Mouse (Mus musculus): ENCODE data around the gene Rps6ka2. TPM values are rescaled to one million over a fixed set of nuclear protein-coding genes. Genes with fewer than 3 reads are reported as not detected.
"Not testable (repeated sequence)": the region's sequence is repeated elsewhere in the genome, so short reads cannot be mapped to it uniquely, and the experiment has no call there.

Rps6ka2 gene
- polyA plus RNA-seq (2015; fragmentation: Nextera tagmentation; extraction: Ambion mirVana) = 21.9 and 22.5 TPM in 2 replicates

DNA sequence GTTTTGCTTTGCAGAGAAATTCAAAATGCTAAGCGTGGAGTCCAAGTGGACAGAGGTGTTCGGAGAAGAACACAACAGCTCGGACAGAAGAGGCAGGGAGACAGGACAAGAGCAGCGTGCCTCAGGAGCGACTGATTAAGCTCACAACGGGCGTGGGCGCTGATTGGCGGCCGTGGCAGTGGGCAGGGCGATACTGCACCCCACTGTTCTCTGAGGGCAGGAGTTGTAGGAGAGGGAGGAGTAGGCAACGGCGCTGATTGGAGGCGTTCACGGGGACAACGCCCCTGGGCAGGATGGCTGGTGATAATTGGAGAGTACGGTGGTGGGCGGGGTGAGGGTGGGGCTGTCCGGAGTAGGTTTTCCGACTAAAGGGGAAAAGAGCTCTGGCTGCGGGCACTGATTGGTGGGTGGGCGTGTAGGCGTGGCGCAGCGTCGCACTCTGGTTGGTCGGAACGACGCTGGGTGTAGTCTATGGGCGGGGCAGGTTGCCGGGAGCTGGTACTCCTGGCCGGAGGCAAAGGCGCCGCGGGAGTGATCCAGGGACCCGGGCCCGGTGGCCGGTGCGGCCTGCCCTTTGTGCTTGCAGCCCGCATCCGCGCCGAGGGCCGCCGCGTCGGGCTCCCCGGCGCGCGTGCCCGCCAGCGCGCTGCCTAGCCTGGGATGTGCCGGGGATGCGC is at the start of gene Rps6ka2:
Gene Rps6ka2, plus strand, starts transcription at position 489 of the 677 bp plus-strand sequence.
- WGBS = under 1% methylated on average over 39 of the region's 56 CpGs
- Histone ChIP-seq H3K4me2 (peak within 1 kb of the TSS; percentile 74), H3K9ac (peak within 1 kb of the TSS; percentile 67), H3K27ac (replicated peaks) (peak within 1 kb of the TSS; percentile 88), H3K4me1 (replicated peaks) (peaks cover 25% of the 10 kb centered on the region), H3K36me3 (no peaks in the 10 kb centered on the region), H3K4me3 (peak within 1 kb of the TSS; percentile 71), H3K9me3 (no peaks in the 10 kb centered on the region), H3K27me3 (no peaks in the 10 kb centered on the region)
- peak; percentile 99 for ATAC-seq (ENCODE audit: low FRiP score, low read depth)

DNA sequence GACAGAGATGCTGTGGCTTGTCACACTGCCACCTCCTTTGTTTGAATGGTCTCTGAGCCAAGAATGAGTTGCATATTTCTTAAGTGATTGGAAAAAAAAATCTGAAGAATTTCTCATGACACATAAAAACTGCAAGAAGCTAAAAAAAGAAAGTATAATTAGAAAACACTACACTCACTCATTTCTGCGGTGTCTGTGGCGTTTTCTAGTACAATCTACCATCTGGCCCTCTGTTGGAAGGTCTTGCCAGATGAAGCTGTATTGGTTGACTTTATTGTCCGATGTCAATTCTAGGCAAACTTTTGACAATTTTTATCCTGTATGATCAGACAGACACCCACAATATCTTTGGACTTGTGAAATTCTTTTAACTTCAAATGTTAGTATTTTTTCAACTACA is 49.1 kb upstream of the Rps6ka2 start:
- H3K36me3 ChIP-seq; ATAC-seq (ENCODE audit: low FRiP score, low read depth); H3K27ac ChIP-seq (replicated peaks); H3K4me2 ChIP-seq; H3K4me1 ChIP-seq (replicated peaks); H3K9me3 ChIP-seq; H3K27me3 ChIP-seq; H3K9ac ChIP-seq; H3K4me3 ChIP-seq: not testable (repeated sequence)
- 85% methylated on average over 3 of the region's 3 CpGs for WGBS

DNA sequence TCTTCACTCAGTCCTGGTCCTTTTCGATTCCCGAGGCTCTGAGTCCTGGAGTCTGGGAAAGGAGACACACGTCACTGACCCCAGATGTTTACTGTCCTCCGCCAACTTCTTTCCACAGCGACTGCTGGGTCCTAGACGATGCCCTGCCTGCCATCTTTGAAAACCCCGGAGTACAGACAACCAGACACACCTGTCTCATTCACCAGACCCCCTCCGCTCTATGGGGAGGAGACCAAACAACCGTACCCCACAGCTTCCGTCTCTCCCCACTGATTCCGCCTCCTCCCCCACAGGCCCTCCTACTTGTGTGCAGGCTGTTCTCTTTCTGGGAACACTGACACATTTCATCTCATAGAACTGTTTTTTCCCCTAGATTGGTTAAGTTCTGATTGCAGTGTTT is 47.4 kb upstream of the Rps6ka2 start:
- ATAC-seq (ENCODE audit: low FRiP score, low read depth); H3K27ac ChIP-seq (replicated peaks); H3K36me3 ChIP-seq; H3K27me3 ChIP-seq; H3K4me1 ChIP-seq (replicated peaks); H3K9me3 ChIP-seq; H3K9ac ChIP-seq; H3K4me2 ChIP-seq; H3K4me3 ChIP-seq: not testable (repeated sequence)
- WGBS = 86% methylated on average over 11 of the region's 11 CpGs

DNA sequence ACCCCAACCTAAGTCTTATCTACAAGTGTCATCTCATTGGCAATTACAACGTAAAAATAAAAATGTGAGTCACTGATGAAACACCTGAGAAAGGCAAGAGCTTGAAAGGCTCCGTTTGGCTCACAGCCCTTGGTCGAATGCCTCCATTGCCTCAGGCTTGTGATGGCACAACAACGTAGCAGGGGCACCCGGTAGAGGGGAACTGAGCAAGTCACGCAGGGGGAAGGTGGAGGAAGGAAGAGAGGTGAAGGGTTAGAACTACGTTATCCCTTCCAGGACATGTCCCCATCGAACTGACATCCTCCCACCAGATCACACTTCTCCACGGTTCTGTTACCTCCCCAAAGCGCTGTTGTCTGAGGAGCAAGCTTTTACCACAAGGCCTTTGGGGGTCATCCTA is 43.4 kb upstream of the Rps6ka2 start:
- not testable (repeated sequence) for H3K36me3 ChIP-seq; H3K9ac ChIP-seq; ATAC-seq (ENCODE audit: low FRiP score, low read depth); H3K4me1 ChIP-seq (replicated peaks); H3K4me2 ChIP-seq; H3K4me3 ChIP-seq; H3K27me3 ChIP-seq; H3K9me3 ChIP-seq; H3K27ac ChIP-seq (replicated peaks)
- WGBS = 87% methylated on average over 7 of the region's 10 CpGs

DNA sequence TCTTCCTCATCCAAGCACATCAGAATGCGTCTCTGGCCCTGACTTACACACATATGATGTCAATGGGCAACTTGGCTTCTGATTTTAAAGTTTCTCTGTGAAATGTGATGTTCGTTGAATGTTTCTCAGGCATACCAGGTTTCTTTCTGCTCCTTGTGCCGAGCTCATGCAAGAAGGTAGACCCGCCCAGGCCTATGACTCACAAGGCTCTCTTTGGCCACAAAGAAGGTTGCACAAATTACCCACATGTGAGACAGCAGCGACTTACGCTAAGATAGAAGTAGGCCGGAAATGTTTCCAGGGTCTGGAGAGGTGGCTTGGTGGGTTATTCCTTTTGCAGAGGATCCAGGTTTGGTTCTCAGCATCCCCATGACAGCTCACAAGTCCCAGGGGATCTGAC is 35.9 kb upstream of the Rps6ka2 start:
- not testable (repeated sequence) for H3K9ac ChIP-seq; ATAC-seq (ENCODE audit: low FRiP score, low read depth); H3K4me2 ChIP-seq; H3K36me3 ChIP-seq; H3K4me1 ChIP-seq (replicated peaks); H3K27me3 ChIP-seq; H3K4me3 ChIP-seq; H3K9me3 ChIP-seq; H3K27ac ChIP-seq (replicated peaks)
- no CpG with 5 or more reads among the region's 7 CpGs for WGBS

DNA sequence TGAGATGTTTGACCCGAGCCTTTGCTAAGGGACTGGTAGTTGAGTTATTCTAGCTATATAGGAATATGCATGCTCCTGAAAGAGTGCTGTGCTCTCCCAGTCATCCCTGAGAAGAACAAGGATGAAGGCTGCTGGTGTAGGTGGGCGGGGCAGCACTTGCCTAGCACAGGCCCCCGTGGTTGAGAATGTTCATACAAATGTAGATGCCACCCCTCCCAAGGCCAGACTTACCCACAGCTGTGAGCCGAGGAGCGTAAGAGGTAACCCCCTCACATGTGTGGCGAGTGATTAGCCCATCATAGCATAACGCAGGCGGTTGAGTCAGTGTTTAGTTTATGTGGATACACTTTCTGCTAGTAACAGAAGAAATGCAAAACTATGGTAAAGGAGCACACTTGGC is 34.6 kb upstream of the Rps6ka2 start:
- not testable (repeated sequence) for H3K9me3 ChIP-seq; H3K4me1 ChIP-seq (replicated peaks); ATAC-seq (ENCODE audit: low FRiP score, low read depth); H3K4me2 ChIP-seq; H3K27me3 ChIP-seq; H3K36me3 ChIP-seq; H3K27ac ChIP-seq (replicated peaks); H3K4me3 ChIP-seq; H3K9ac ChIP-seq
- 87% methylated on average over 7 of the region's 8 CpGs for WGBS

DNA sequence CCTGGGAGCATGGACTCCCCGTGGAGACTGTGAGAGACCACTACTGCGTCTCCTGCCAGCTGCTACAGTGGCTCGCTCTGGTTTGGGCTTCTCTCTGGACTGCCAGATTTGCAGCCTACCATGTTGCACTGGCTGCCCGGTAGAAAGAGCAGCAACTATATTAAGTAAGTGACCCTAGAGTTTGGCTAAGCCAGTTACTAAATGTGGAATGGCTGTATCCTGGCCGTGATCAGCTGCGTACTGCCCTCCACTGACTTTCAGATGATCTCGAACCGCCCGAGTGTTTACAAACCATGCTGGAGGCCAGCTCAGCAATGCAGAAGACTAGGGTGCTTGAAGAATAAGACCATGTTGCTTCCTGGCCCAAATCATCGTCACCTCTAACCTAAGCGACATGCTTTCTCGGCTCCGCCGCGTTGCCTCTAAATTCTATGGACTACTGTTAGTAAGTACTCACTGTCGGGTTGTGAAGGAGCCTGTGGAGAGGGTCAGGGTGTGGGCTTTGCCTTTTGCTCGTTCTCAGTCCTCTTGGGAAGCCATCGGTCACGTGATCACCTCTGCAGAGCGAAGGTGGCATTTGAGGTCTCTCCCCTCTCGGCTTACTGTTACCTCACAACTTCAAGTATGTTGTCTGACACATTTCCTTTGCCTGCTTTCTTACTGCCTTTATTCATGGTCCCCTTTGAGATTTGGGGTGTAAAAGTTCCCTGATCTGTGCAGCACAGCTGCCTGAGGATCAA is 31.6 kb upstream of the Rps6ka2 start:
- H3K4me2 ChIP-seq = no peak overlapping the region
- H3K9ac ChIP-seq = no peak overlapping the region
- 86% methylated on average over 21 of the region's 21 CpGs for WGBS
- no peaks in the 10 kb centered on the region for H3K27me3 ChIP-seq
- ATAC-seq (ENCODE audit: low FRiP score, low read depth) = no peak
- H3K27ac ChIP-seq (replicated peaks) = no peak overlapping the region
- H3K4me1 ChIP-seq (replicated peaks) = no peaks in the 10 kb centered on the region
- H3K36me3 ChIP-seq = no peaks in the 10 kb centered on the region
- H3K4me3 ChIP-seq = no peak overlapping the region
- H3K9me3 ChIP-seq = no peaks in the 10 kb centered on the region

DNA sequence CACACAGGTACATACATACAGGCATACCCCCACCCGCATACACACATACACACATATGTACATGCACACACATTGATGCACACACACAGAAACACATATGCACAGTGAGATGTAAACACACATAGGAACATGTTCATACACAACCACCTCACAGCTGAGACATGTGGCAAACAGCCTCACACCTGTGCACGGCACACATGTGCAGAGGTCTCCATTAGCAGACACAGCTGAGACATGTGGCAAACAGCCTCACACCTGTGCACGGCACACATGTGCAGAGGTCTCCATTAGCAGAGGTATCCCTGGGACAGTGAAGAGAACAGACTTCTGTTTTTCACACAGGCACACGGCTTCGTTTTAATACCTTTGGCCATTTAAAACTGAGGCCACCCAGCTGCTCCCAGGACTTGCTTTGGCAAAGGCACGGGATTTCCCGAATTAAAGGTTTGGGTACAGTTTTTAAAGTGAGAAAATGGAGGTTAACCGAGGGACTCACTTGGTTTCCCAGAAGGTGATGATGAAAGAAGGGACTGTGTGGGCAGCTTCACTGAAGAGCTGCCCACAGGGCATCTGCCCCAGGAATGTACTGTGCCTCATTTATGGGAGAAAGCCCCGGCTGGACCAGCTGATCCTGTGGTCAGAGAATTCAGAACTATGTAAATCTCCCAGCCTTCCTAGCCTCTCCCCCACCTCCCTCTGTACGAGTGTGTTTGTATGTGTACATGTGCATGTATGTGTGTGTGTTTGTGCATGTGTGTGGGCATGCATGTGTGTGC is 29.3 kb upstream of the Rps6ka2 start:
- Histone ChIP-seq H3K9ac (no peak overlapping the region), H3K9me3 (no peaks in the 10 kb centered on the region), H3K27me3 (no peaks in the 10 kb centered on the region), H3K27ac (replicated peaks) (no peak overlapping the region), H3K4me2 (no peak overlapping the region), H3K4me1 (replicated peaks) (peaks cover 6% of the 10 kb centered on the region; the same call in 1 of the 2 replicates), H3K4me3 (no peak overlapping the region), H3K36me3 (no peaks in the 10 kb centered on the region)
- ATAC-seq (ENCODE audit: low FRiP score, low read depth) = no peak
- 91% methylated on average over 10 of the region's 10 CpGs for WGBS

DNA sequence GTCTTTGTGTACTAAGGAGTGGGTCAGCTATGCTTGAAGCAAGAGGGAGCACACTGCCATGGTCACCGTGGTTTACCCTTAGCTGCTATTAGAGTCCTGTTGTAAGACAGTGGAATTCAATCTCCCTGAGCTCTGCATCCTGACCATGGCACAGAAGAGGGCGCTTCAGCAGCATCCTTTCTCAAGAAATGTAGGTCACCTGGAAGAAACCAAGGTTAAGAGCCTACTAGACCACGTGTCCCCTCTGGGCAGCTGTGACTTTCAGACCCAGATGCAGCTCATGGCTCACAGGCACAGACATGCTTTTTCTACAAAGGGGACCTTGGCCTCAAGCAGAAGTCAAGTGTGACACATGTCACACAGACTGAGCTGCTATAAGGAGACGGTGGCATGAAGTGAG is 27.5 kb upstream of the Rps6ka2 start:
- peaks cover 6% of the 10 kb centered on the region; the same call in 1 of the 2 replicates for H3K4me1 ChIP-seq (replicated peaks)
- ATAC-seq (ENCODE audit: low FRiP score, low read depth) = no peak
- H3K4me3 ChIP-seq = no peak overlapping the region

DNA sequence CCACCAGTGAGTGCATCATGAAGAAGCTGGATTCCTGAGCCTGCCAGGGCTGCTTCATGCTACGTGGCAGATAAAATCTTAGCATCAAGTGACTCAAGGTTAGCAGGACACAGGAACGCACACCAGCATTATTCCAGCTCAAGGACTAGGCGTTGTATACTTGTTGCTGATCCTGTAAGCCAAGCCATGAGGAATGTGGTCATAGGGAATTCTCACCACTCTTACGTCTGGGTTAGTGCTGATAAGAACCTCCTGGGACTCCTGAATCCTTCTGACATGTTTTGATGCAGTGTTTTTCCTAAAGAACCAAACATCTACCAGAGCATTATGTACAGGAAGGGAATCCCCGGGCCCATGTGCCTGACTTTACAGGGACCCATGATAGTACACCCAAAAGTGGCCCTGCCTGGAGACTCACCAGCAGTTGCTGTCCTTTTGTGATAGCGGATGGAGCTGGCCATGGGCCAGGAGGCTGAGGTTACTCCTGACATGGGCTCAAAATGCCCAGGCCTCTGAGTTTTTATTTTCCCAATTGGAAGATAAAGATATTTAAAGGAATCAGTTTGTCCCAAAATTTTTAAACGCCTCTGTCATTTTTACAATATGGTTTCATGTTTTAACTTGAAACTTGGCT is 25.9 kb upstream of the Rps6ka2 start:
- no peak overlapping the region for H3K4me2 ChIP-seq
- no peaks in the 10 kb centered on the region for H3K36me3 ChIP-seq
- H3K4me1 ChIP-seq (replicated peaks) = peaks cover 12% of the 10 kb centered on the region; the same call in 1 of the 2 replicates
- H3K27ac ChIP-seq (replicated peaks) = no peak overlapping the region
- H3K9me3 ChIP-seq = no peaks in the 10 kb centered on the region
- no peak for ATAC-seq (ENCODE audit: low FRiP score, low read depth)
- no peak overlapping the region for H3K4me3 ChIP-seq
- WGBS = 84% methylated on average over 7 of the region's 7 CpGs
- no peak overlapping the region for H3K9ac ChIP-seq
- H3K27me3 ChIP-seq = no peaks in the 10 kb centered on the region

More for the DNA sequence above, 27.5 kb upstream of the Rps6ka2 start:
- 61% methylated on average over 4 of the region's 4 CpGs for WGBS
- no peaks in the 10 kb centered on the region for H3K27me3 ChIP-seq
- no peak overlapping the region for H3K4me2 ChIP-seq
- H3K36me3 ChIP-seq = no peaks in the 10 kb centered on the region
- H3K9me3 ChIP-seq = no peaks in the 10 kb centered on the region
- H3K9ac ChIP-seq = no peak overlapping the region
- H3K27ac ChIP-seq (replicated peaks) = no peak overlapping the region

DNA sequence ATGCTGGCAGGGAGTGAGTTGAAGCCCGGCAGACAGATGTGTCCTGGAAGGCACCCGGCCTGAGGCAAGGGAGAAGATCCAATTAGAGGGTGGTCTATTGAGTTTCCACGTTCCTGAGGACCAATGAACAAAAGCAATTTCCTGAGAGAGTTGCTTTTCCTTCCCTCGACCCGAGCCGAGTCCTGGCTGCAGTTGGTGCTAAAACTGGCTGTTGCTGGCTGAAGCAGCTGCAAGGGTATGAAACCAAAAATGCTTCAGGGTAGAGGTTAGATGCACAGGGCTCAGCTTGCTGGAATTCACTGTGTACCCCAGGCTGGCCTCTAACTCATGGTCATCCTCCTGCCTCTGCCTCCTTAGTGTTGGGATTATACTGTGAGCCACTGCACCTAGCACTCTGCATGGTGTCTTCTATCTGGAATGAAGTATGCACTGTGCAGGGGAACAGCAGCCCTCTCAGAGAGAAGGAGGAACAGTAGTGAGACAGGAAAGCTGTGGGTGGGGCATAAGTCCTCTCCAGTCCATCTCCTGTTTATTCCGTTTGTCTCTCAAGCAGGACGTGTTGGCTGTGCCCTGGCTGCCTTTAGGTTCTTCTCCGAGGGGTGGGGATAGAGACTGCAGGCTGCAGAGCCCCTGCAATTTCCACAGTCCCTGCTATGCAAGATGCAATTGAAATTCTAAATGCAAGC is 24.4 kb upstream of the Rps6ka2 start:
- no peak overlapping the region for H3K4me3 ChIP-seq
- H3K4me2 ChIP-seq = no peak overlapping the region
- no peak overlapping the region for H3K9ac ChIP-seq
- H3K27ac ChIP-seq (replicated peaks) = no peak overlapping the region
- 56% methylated on average over 9 of the region's 9 CpGs for WGBS
- H3K27me3 ChIP-seq = no peaks in the 10 kb centered on the region
- no peaks in the 10 kb centered on the region for H3K36me3 ChIP-seq
- no peak for ATAC-seq (ENCODE audit: low FRiP score, low read depth)
- H3K4me1 ChIP-seq (replicated peaks) = peaks cover 12% of the 10 kb centered on the region; the same call in 1 of the 2 replicates
- no peaks in the 10 kb centered on the region for H3K9me3 ChIP-seq

All from hindbrain, embryonic 15.5 days (tissue).